Mouse (Mus musculus) adrenal gland, postnatal 4 days (tissue): ENCODE measurements around the gene Sh3bgrl2. TPM values are rescaled to one million over a fixed set of nuclear protein-coding genes. Genes with fewer than 3 reads are reported as not detected.

Source experiments
- DNase-seq, 2 experiments: peaks; one replicate each; pipeline ENCODE4 v3.0.0; 2021 to 2022; ENCODE audit warnings: low spot score in 2 of 2, mixed read lengths in 2 of 2
- total RNA-seq, 2 experiments: library from RNA; stranded (reverse); gene quantifications; 2 replicates each; pipeline ENCODE4 v1.2.3; 2021

The Sh3bgrl2 gene
- total RNA-seq, 2 experiments from 2014 or later = 17.0 to 23.5 TPM

- no peak for DNase-seq
These were observed 118.9 kb downstream of the Sh3bgrl2 start for GRCm38 (mm10) chr9:83667031-83667430.

GRCm38 (mm10) chr9:83679626-83680025 lies 131.5 kb downstream of the Sh3bgrl2 start:
- DNase-seq = no peak

- DNase-seq = no peak
These were observed 133.8 kb downstream of the Sh3bgrl2 start for GRCm38 (mm10) chr9:83681661-83682655.

- no peak for DNase-seq
These were observed 138.5 kb downstream of the Sh3bgrl2 start for GRCm38 (mm10) chr9:83686511-83687100.

- DNase-seq = no peak
These were observed 139.8 kb downstream of the Sh3bgrl2 start for GRCm38 (mm10) chr9:83687904-83688303.

Other genes with a start within 250 kb of the Sh3bgrl2 start
- gene Lca5, start 107.2 kb upstream of the Sh3bgrl2 start, total RNA-seq = 10 to 100 TPM; 10.3 to 12.6 TPM